Mouse (Mus musculus) NIH3T3 (cell line): Measurements from ENCODE around the gene Krt6a.
"Not testable (repeated sequence)": the region's sequence is repeated elsewhere in the genome, so short reads cannot be mapped to it uniquely, and the experiment has no call there.

Source experiments
- DNase-seq: peaks from one replicate; pipeline ENCODE4 v3.0.0-alpha.2; 2012; ENCODE audit warnings: low read depth

The Krt6a gene

GRCm38 (mm10) chr15:101694207-101694606 is at the start of gene Krt6a:
Krt6a (minus strand) TSS chr15:101694307.
- DNase-seq = no peak

GRCm38 (mm10) chr15:101742711-101743110 is 48.6 kb upstream of the Krt6a start, which contains the start of gene Krt71:
Krt71 (minus strand) TSS chr15:101743109.
- no peak for DNase-seq

- no peak for DNase-seq
Measured at GRCm38 (mm10) chr15:101737786-101738185, 43.7 kb upstream of the Krt6a start.

GRCm38 (mm10) chr15:101730653-101731052 is 36.5 kb upstream of the Krt6a start:
- no peak for DNase-seq

- DNase-seq = no peak
Measured at GRCm38 (mm10) chr15:101724686-101725085, 30.6 kb upstream of the Krt6a start.

GRCm38 (mm10) chr15:101715831-101716230 is 21.7 kb upstream of the Krt6a start:
- peak; percentile 71 for DNase-seq

- DNase-seq = no peak
Measured at GRCm38 (mm10) chr15:101714356-101714755, 20.2 kb upstream of the Krt6a start.

- no peak for DNase-seq
Measured at GRCm38 (mm10) chr15:101713731-101714130, 19.6 kb upstream of the Krt6a start.

- no peak for DNase-seq
Measured at GRCm38 (mm10) chr15:101712720-101713119, 18.6 kb upstream of the Krt6a start, which contains the start of gene Krt5. Krt5 (minus strand) TSS chr15:101712898.

GRCm38 (mm10) chr15:101708683-101709082 is 14.6 kb upstream of the Krt6a start:
- DNase-seq = no peak

- DNase-seq = no peak
Measured at GRCm38 (mm10) chr15:101707454-101707853, 13.3 kb upstream of the Krt6a start.

- DNase-seq = peak; percentile 49
Measured at GRCm38 (mm10) chr15:101704066-101704465, 10.0 kb upstream of the Krt6a start.

GRCm38 (mm10) chr15:101702380-101702779 is 8.3 kb upstream of the Krt6a start:
- DNase-seq = no peak

- no peak for DNase-seq
Measured at GRCm38 (mm10) chr15:101699866-101700265, 5.8 kb upstream of the Krt6a start.

GRCm38 (mm10) chr15:101699192-101699591 is 5.1 kb upstream of the Krt6a start:
- no peak for DNase-seq

- peak; percentile 10 for DNase-seq
Measured at GRCm38 (mm10) chr15:101697326-101698188, 3.5 kb upstream of the Krt6a start.

- not testable (repeated sequence) for DNase-seq
Measured at GRCm38 (mm10) chr15:101690460-101690859, 3.6 kb downstream of the Krt6a start.

- no peak for DNase-seq
Measured at GRCm38 (mm10) chr15:101688161-101688560, 5.9 kb downstream of the Krt6a start.

- no peak for DNase-seq
Measured at GRCm38 (mm10) chr15:101680187-101680586, 13.9 kb downstream of the Krt6a start, which contains the start of gene Krt6b. Krt6b (minus strand) TSS chr15:101680287.

- DNase-seq = no peak
Measured at GRCm38 (mm10) chr15:101675978-101676377, 18.1 kb downstream of the Krt6a start.

- no peak for DNase-seq
Measured at GRCm38 (mm10) chr15:101652736-101653265, 41.3 kb downstream of the Krt6a start.

GRCm38 (mm10) chr15:101647280-101647679 is 46.8 kb downstream of the Krt6a start, which contains the start of gene Gm5478:
Gm5478 (minus strand) TSS chr15:101647380.
- no peak for DNase-seq
